Mouse (Mus musculus): Measurements from ENCODE around the gene Clpx. TPM values are rescaled to one million over a fixed set of nuclear protein-coding genes. Genes with fewer than 3 reads are reported as not detected.
"Not testable (repeated sequence)": the region's sequence is repeated elsewhere in the genome, so short reads cannot be mapped to it uniquely, and the experiment has no call there.

Gene Clpx
- polyA plus RNA-seq, 2 experiments = 10.3 to 29.5 TPM

DNA sequence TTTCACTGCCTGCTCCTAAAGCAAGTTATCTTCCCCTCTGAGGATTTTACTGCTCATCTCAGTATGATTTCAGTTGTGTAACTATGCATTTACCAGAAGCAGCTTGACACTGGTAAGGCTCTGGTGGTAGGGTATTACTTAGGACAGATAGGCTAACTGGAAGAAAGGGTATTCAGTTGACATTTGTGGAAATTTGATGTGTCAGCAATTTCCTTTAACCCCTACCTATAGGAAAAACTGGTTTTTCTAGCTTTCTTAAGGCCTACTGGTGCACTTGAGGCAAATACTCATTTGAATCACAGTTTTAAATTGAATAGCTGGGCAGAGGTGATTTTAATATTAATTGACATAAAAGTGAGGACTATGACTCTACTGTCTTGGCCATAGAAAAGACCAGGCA, 31.9 kb downstream of the Clpx start:
- no peak for ATAC-seq (ENCODE audit: insufficient read depth)
- Histone ChIP-seq H3K4me2 (ENCODE audit: low read depth) (no peak overlapping the region), H3K27ac (no peak overlapping the region), H3K36me3 (replicated peaks; ENCODE audit: control insufficient read depth, insufficient read depth, low read depth) (peaks cover 27% of the 10 kb centered on the region), H3K27me3 (ENCODE audit: control insufficient read depth, insufficient read depth, low read length) (no peaks in the 10 kb centered on the region), H3K4me1 (replicated peaks; ENCODE audit: control insufficient read depth in 2 of 2, insufficient read depth in 2 of 2, low read length in 1 of 2) (no peaks in the 10 kb centered on the region), H3K9ac (replicated peaks) (no peak overlapping the region), H3K9me3 (ENCODE audit: control insufficient read depth, low read length) (no peaks in the 10 kb centered on the region), H3K4me3 (ENCODE audit: insufficient read depth in 1 of 2, low read depth in 2 of 2, low read length in 2 of 2) (no peak overlapping the region)
- TF ChIP-seq EP300 (IDR thresholded peaks at IDR 0.05; ENCODE audit: low read depth) (no peak), CTCF (IDR thresholded peaks at IDR 0.05; ENCODE audit: low read depth) (no peak)
- DNase-seq (ENCODE audit: low read depth in 3 of 3, low spot score in 3 of 3) = no peak

DNA sequence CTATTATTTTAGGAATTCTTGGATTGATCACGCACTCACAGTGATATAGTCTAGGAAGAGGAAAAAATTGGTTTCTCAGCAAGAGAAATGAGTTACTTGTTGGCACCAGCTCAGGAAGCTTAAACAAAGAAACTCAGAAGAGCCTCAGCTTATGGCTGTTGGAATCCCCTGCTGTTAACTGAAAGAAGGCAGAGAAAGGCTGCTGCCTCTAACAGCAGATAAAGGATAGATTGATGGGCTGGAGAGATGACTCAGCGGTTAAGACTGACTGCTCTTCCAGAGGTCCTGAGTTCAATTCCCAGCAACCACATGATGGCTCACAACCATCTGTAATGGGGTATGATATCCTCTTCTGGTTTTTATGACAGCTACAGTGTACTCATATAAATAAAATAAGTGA, 33.3 kb downstream of the Clpx start:
- TF ChIP-seq EP300 (IDR thresholded peaks at IDR 0.05; ENCODE audit: low read depth) (no peak), CTCF (IDR thresholded peaks at IDR 0.05; ENCODE audit: low read depth) (no peak)
- no peak overlapping the region for H3K27ac ChIP-seq
- H3K9ac ChIP-seq (replicated peaks) = no peak overlapping the region
- H3K4me3 ChIP-seq (ENCODE audit: insufficient read depth in 1 of 2, low read depth in 2 of 2, low read length in 2 of 2) = no peak overlapping the region
- ATAC-seq (ENCODE audit: insufficient read depth) (no peak), DNase-seq (ENCODE audit: low read depth in 3 of 3, low spot score in 3 of 3) (no peak)
- H3K27me3 ChIP-seq (ENCODE audit: control insufficient read depth, insufficient read depth, low read length) = no peaks in the 10 kb centered on the region
- no peaks in the 10 kb centered on the region for H3K4me1 ChIP-seq (replicated peaks; ENCODE audit: control insufficient read depth in 2 of 2, insufficient read depth in 2 of 2, low read length in 1 of 2)
- H3K4me2 ChIP-seq (ENCODE audit: low read depth) = no peak overlapping the region
- H3K9me3 ChIP-seq (ENCODE audit: control insufficient read depth, low read length) = no peaks in the 10 kb centered on the region
- H3K36me3 ChIP-seq (replicated peaks; ENCODE audit: control insufficient read depth, insufficient read depth, low read depth) = peaks cover 24% of the 10 kb centered on the region
- 84% methylated on average over 2 of the region's 2 CpGs for WGBS (ENCODE audit: insufficient replicate concordance)

DNA sequence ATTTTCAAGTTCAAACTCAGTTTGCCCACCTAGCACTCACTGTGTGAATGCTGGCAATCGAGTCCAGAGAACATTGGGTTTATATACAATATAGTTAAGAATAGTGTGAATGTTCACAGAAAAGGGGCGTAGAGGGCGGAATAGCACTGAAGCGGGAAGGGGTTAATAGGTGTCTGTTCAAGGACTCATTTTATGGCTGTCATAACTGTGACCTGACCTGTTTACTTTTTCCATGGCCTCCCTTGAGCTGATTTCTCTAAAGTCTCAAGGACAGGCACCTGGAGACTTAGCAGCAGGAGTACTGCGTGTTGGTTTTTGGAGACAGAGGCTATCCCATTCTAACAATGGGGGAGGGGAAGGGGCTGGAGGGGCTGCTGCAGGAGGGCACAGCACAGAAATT, 39.9 kb downstream of the Clpx start:
- H3K9me3 ChIP-seq (ENCODE audit: control insufficient read depth, low read length) = no peaks in the 10 kb centered on the region
- no peaks in the 10 kb centered on the region for H3K4me1 ChIP-seq (replicated peaks; ENCODE audit: control insufficient read depth in 2 of 2, insufficient read depth in 2 of 2, low read length in 1 of 2)
- DNase-seq (ENCODE audit: low read depth in 3 of 3, low spot score in 3 of 3) (no peak), ATAC-seq (ENCODE audit: insufficient read depth) (no peak)
- H3K4me3 ChIP-seq (ENCODE audit: insufficient read depth in 1 of 2, low read depth in 2 of 2, low read length in 2 of 2) = no peak overlapping the region
- no peak overlapping the region for H3K27ac ChIP-seq
- H3K27me3 ChIP-seq (ENCODE audit: control insufficient read depth, insufficient read depth, low read length) = no peaks in the 10 kb centered on the region
- TF ChIP-seq CTCF (IDR thresholded peaks at IDR 0.05; ENCODE audit: low read depth) = no peak
- TF ChIP-seq EP300 (IDR thresholded peaks at IDR 0.05; ENCODE audit: low read depth) = no peak
- H3K4me2 ChIP-seq (ENCODE audit: low read depth) = no peak overlapping the region
- WGBS (ENCODE audit: insufficient replicate concordance) = 86% methylated on average over 5 of the region's 5 CpGs
- H3K36me3 ChIP-seq (replicated peaks; ENCODE audit: control insufficient read depth, insufficient read depth, low read depth) = no peaks in the 10 kb centered on the region; the same call in none of the 2 replicates
- H3K9ac ChIP-seq (replicated peaks) = no peak overlapping the region

DNA sequence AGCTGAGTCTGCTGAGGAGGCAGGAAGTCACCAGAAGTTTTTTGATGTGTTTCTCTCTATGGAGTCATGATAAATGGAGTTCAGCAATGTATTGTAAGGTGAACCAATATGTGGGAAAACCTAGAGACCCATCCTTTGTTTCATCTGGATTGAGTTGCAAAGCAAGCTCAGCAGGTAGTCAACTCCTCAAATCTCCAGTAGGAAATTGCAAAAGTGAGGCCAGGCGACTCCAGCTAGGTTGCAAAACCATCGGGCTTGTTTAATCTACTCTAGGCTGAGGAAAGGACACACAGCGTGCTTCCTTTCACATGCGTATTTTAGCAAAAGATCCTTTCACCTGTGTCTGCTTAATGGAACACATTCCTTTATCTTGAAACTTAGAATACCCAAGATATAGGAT, 45.1 kb downstream of the Clpx start:
- DNase-seq (ENCODE audit: low read depth in 3 of 3, low spot score in 3 of 3) (no peak), ATAC-seq (ENCODE audit: insufficient read depth) (no peak)
- no peaks in the 10 kb centered on the region for H3K4me1 ChIP-seq (replicated peaks; ENCODE audit: control insufficient read depth in 2 of 2, insufficient read depth in 2 of 2, low read length in 1 of 2)
- TF ChIP-seq CTCF (IDR thresholded peaks at IDR 0.05; ENCODE audit: low read depth) = no peak
- TF ChIP-seq EP300 (IDR thresholded peaks at IDR 0.05; ENCODE audit: low read depth) = no peak
- no peak overlapping the region for H3K4me2 ChIP-seq (ENCODE audit: low read depth)
- no peaks in the 10 kb centered on the region for H3K9me3 ChIP-seq (ENCODE audit: control insufficient read depth, low read length)
- WGBS (ENCODE audit: insufficient replicate concordance) = 63% methylated on average over 4 of the region's 4 CpGs
- H3K27me3 ChIP-seq (ENCODE audit: control insufficient read depth, insufficient read depth, low read length) = no peaks in the 10 kb centered on the region
- H3K36me3 ChIP-seq (replicated peaks; ENCODE audit: control insufficient read depth, insufficient read depth, low read depth) = no peaks in the 10 kb centered on the region
- H3K9ac ChIP-seq (replicated peaks) = no peak overlapping the region
- no peak overlapping the region for H3K4me3 ChIP-seq (ENCODE audit: insufficient read depth in 1 of 2, low read depth in 2 of 2, low read length in 2 of 2)
- no peak overlapping the region for H3K27ac ChIP-seq

DNA sequence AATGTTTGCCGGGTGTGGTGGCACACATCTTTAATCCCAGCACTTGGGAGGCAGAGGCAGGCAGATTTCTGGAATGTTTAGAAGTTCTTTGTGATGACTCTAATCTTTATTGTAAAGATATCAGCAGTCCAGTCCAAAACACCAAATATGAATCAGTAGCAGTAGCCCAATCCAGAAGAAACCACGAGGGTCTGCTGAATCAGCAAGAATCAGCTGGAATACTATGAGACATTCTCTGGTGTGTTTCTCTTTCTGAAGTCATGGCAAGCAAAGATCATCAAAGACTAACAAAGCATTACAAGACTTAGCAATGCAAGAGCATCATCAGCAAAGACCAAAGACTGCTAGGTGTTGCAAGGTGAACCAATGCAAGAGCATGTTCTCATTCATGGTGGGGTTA, 46.4 kb downstream of the Clpx start:
- no peaks in the 10 kb centered on the region for H3K36me3 ChIP-seq (replicated peaks; ENCODE audit: control insufficient read depth, insufficient read depth, low read depth)
- H3K9ac ChIP-seq (replicated peaks) = no peak overlapping the region
- H3K27me3 ChIP-seq (ENCODE audit: control insufficient read depth, insufficient read depth, low read length) = no peaks in the 10 kb centered on the region
- no peak overlapping the region for H3K27ac ChIP-seq
- no peak overlapping the region for H3K4me2 ChIP-seq (ENCODE audit: low read depth)
- H3K9me3 ChIP-seq (ENCODE audit: control insufficient read depth, low read length) = no peaks in the 10 kb centered on the region
- ATAC-seq (ENCODE audit: insufficient read depth) (no peak), DNase-seq (ENCODE audit: low read depth in 3 of 3, low spot score in 3 of 3) (no peak)
- no peak for TF ChIP-seq CTCF (IDR thresholded peaks at IDR 0.05; ENCODE audit: low read depth)
- no peaks in the 10 kb centered on the region for H3K4me1 ChIP-seq (replicated peaks; ENCODE audit: control insufficient read depth in 2 of 2, insufficient read depth in 2 of 2, low read length in 1 of 2)
- no peak overlapping the region for H3K4me3 ChIP-seq (ENCODE audit: insufficient read depth in 1 of 2, low read depth in 2 of 2, low read length in 2 of 2)
- 68% methylated on average over 2 of the region's 2 CpGs for WGBS (ENCODE audit: insufficient replicate concordance)

DNA sequence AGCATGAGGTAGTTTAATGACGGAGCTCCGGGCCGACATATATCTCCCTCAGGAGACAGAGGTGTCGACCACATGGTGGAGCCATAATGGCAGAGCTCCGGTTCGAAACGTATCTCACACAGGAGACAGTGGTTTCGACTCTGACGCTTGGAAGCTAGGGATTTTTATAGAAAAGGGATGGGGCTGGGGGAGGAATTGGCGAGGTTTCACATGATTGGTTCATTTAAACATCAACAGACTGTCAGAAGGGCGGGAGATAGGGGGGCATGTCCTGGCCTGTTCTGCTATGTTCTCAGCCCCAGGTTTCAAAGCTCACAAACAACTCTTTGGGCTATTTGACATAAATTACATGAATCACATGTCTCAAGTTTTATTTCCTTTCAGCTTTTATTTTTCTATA, 51.4 kb downstream of the Clpx start:
- peak overlapping the region; percentile 83 for H3K27ac ChIP-seq
- H3K4me3 ChIP-seq (ENCODE audit: insufficient read depth in 1 of 2, low read depth in 2 of 2, low read length in 2 of 2) = peak overlapping the region; percentile 77 to 81
- ATAC-seq (ENCODE audit: insufficient read depth); H3K36me3 ChIP-seq (replicated peaks; ENCODE audit: control insufficient read depth, insufficient read depth, low read depth); DNase-seq (ENCODE audit: low read depth in 3 of 3, low spot score in 3 of 3); H3K27me3 ChIP-seq (ENCODE audit: control insufficient read depth, insufficient read depth, low read length); H3K9me3 ChIP-seq (ENCODE audit: control insufficient read depth, low read length): not testable (repeated sequence)
- WGBS (ENCODE audit: insufficient replicate concordance) = 69% methylated on average over 11 of the region's 11 CpGs
- H3K4me2 ChIP-seq (ENCODE audit: low read depth) = peak overlapping the region; percentile 96
- H3K4me1 ChIP-seq (replicated peaks; ENCODE audit: control insufficient read depth in 2 of 2, insufficient read depth in 2 of 2, low read length in 1 of 2) = peaks cover 9 to 10% of the 10 kb centered on the region in 2 experiments
- peak overlapping the region; percentile 9 for H3K9ac ChIP-seq (replicated peaks)

Measured in liver, embryonic 14.5 days (tissue).